Mouse (Mus musculus): ENCODE measurements around the gene Znrf2. TPM values are rescaled to one million over a fixed set of nuclear protein-coding genes. Genes with fewer than 3 reads are reported as not detected.

Znrf2 gene
- polyA plus RNA-seq, 1 experiment = 10.8 TPM

DNA sequence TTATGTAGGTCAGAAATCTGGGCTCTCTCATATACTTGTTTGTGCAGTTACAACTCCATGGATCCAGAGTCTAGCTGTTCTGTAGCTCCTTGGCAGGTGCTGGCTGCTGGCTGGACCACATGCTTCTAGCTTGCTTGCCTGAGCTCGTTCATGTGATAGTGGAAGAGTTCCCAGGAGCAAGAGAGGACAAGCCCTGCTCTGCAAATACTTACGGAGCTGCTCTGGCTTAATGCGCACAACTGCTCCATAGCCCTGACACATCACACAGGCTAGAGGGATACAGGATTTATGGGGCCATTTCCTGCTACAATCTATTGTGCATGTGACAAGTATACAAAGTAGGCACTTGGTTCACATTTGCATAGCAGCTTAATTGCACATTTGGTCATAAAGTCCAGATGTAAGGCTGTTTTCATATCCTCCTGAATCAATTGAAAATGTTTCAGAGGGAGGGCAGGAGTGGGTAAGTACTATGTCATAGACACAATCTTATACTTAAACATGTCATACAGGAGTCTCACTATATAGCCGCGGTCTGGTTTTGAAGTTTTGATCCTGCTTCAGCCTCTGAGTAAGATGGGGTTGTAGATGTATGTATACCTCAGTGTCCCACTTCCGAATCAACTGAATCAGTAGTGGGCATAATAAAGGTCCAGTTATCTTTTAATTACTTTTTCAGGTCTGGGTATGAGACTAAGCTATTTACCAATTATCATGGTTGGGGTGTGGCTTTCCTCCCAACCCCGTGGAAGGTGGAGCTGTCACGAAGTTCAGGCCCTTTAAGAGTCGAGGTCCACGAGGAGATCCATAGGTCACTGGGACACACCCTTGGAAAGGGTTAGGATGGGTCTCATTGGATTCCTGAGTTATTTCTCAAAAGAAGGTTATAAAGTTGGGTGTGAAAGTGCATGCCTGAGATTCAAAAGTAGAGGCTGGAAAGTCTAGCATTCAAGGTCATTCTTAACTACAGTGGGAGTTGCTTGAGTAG is 89.6 kb downstream of the Znrf2 start:
- H3K27ac ChIP-seq (ENCODE audit: insufficient read depth, low read length) = no peak overlapping the region
- 91% methylated on average over 10 of the region's 10 CpGs for WGBS
- no peaks in the 10 kb centered on the region; the same call in 1 of the 2 replicates for H3K4me1 ChIP-seq (ENCODE audit: control insufficient read depth, insufficient read depth, insufficient read length)
- no peaks in the 10 kb centered on the region for H3K36me3 ChIP-seq (ENCODE audit: control insufficient read depth, insufficient read depth, low read length)
- no peak overlapping the region for H3K4me3 ChIP-seq (ENCODE audit: extremely low read depth, insufficient read depth, insufficient read length)
- no peak for DNase-seq (ENCODE audit: low read depth in 1 of 2, low spot score in 2 of 2)
- no peaks in the 10 kb centered on the region for H3K27me3 ChIP-seq (ENCODE audit: control insufficient read depth, insufficient read depth, low read length)
- TF ChIP-seq CTCF (IDR thresholded peaks at IDR 0.05; ENCODE audit: extremely low read depth, insufficient read depth, insufficient read length, insufficient replicate concordance) (no peak), POLR2A (IDR thresholded peaks at IDR 0.05; ENCODE audit: low read depth, low read length) (no peak)

DNA sequence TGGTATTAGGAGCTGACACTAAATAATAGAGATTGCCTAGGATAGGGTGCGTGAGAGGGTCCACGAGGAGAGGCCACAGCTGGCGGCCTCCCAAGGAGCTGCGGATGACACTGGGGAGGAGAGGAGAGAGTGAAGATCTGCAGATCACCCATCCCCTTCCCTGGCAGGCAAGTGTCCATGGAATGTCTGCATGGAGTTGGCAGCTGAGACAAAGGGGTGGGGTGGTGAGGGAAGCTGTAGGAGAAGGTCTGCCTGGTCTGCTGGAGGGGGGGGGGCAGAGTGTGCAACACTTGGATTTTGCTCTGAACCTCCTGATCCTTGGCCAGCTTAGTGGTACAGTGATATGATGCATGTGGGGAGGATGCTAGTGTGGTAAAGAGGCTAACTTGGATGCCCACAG is 98.3 kb downstream of the Znrf2 start:
- WGBS = 92% methylated on average over 4 of the region's 4 CpGs
- Histone ChIP-seq H3K27me3 (ENCODE audit: control insufficient read depth, insufficient read depth, low read length) (no peaks in the 10 kb centered on the region), H3K4me3 (ENCODE audit: extremely low read depth, insufficient read depth, insufficient read length) (no peak overlapping the region), H3K36me3 (ENCODE audit: control insufficient read depth, insufficient read depth, low read length) (no peaks in the 10 kb centered on the region), H3K4me1 (ENCODE audit: control insufficient read depth, insufficient read depth, insufficient read length) (no peaks in the 10 kb centered on the region), H3K27ac (ENCODE audit: insufficient read depth, low read length) (no peak overlapping the region)
- no peak for DNase-seq (ENCODE audit: low read depth in 1 of 2, low spot score in 2 of 2)
- TF ChIP-seq POLR2A (IDR thresholded peaks at IDR 0.05; ENCODE audit: low read depth, low read length) = no peak
- TF ChIP-seq CTCF (IDR thresholded peaks at IDR 0.05; ENCODE audit: extremely low read depth, insufficient read depth, insufficient read length, insufficient replicate concordance) = no peak

DNA sequence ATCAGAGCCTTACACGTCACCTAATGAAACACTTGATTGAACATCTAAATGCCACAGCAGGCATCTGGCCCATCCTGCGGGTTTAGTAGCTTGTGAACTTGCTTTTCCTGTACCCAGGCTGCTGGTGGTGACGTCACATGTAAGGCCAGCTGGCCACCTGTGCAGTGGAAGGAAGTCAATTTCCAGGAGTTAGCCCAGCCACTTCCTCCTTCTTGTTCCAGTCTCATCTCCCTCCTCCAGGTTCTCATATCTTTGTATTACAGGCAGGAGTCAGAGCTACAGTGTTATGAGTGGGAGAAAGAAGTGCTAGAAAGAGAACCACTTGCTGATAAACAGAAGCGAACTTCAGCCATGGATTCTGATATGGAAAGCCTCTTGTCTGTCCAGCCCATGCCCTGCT is 99.4 kb downstream of the Znrf2 start:
- Histone ChIP-seq H3K4me3 (ENCODE audit: extremely low read depth, insufficient read depth, insufficient read length) (no peak overlapping the region), H3K36me3 (ENCODE audit: control insufficient read depth, insufficient read depth, low read length) (no peaks in the 10 kb centered on the region), H3K27ac (ENCODE audit: insufficient read depth, low read length) (no peak overlapping the region), H3K27me3 (ENCODE audit: control insufficient read depth, insufficient read depth, low read length) (no peaks in the 10 kb centered on the region), H3K4me1 (ENCODE audit: control insufficient read depth, insufficient read depth, insufficient read length) (no peaks in the 10 kb centered on the region)
- 25% methylated on average over 4 of the region's 4 CpGs for WGBS
- TF ChIP-seq CTCF (IDR thresholded peaks at IDR 0.05; ENCODE audit: extremely low read depth, insufficient read depth, insufficient read length, insufficient replicate concordance) (no peak), POLR2A (IDR thresholded peaks at IDR 0.05; ENCODE audit: low read depth, low read length) (no peak)
- no peak for DNase-seq (ENCODE audit: low read depth in 1 of 2, low spot score in 2 of 2)

DNA sequence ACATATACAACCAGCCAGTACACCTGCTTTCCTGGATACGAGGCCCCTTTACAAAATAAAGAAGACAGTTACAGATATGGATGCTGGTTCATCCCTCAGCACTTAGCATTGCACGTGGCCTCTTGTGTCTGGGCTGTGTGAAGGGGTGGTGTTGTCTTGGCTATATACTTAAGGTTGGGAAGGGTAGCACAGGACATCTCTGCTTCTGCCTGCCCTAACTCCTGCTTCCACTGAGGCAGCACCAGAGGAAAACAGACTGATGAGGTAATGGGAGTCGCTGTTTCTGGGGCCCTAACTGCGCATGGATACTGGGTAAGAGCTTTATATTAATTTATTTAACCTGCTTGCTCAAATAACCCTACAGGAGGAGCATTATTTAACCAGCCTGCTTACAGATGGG is 100.2 kb downstream of the Znrf2 start:
- TF ChIP-seq POLR2A (IDR thresholded peaks at IDR 0.05; ENCODE audit: low read depth, low read length) (no peak), CTCF (IDR thresholded peaks at IDR 0.05; ENCODE audit: extremely low read depth, insufficient read depth, insufficient read length, insufficient replicate concordance) (no peak)

DNA sequence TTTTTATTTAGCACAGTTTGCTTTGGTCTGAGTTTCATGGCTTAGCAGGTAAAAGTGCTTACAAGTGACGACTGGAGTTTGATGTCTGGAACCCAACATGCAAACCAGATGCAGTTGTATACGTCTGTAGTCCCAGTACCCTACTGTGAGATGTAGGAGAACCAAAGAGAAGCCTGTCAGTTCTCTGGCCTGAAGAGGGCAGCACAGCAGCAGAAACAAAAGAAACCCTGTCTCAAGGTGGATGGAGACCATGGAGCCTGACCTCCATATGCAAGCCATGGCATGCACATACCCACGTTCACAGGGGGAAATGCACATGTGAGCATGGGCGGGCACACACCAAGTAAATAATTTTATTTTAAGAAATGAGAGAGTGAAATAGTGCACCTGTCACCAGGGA is 100.8 kb downstream of the Znrf2 start:
- TF ChIP-seq CTCF (IDR thresholded peaks at IDR 0.05; ENCODE audit: extremely low read depth, insufficient read depth, insufficient read length, insufficient replicate concordance) = peak; percentile 80; the same call in 1 of the 2 replicates
- TF ChIP-seq POLR2A (IDR thresholded peaks at IDR 0.05; ENCODE audit: low read depth, low read length) = no peak
- no peak overlapping the region for H3K4me3 ChIP-seq (ENCODE audit: extremely low read depth, insufficient read depth, insufficient read length)
- no peaks in the 10 kb centered on the region for H3K4me1 ChIP-seq (ENCODE audit: control insufficient read depth, insufficient read depth, insufficient read length)
- peak; percentile 45 to 68 for DNase-seq (ENCODE audit: low read depth in 1 of 2, low spot score in 2 of 2)
- no peaks in the 10 kb centered on the region for H3K36me3 ChIP-seq (ENCODE audit: control insufficient read depth, insufficient read depth, low read length)
- 13% methylated on average over 4 of the region's 4 CpGs for WGBS
- no peaks in the 10 kb centered on the region for H3K27me3 ChIP-seq (ENCODE audit: control insufficient read depth, insufficient read depth, low read length)
- H3K27ac ChIP-seq (ENCODE audit: insufficient read depth, low read length) = no peak overlapping the region

More for the DNA sequence above, 100.2 kb downstream of the Znrf2 start:
- no peak for DNase-seq (ENCODE audit: low read depth in 1 of 2, low spot score in 2 of 2)
- no peaks in the 10 kb centered on the region for H3K4me1 ChIP-seq (ENCODE audit: control insufficient read depth, insufficient read depth, insufficient read length)
- H3K4me3 ChIP-seq (ENCODE audit: extremely low read depth, insufficient read depth, insufficient read length) = no peak overlapping the region
- WGBS = 83% methylated on average over 4 of the region's 4 CpGs
- no peaks in the 10 kb centered on the region for H3K36me3 ChIP-seq (ENCODE audit: control insufficient read depth, insufficient read depth, low read length)
- no peaks in the 10 kb centered on the region for H3K27me3 ChIP-seq (ENCODE audit: control insufficient read depth, insufficient read depth, low read length)
- H3K27ac ChIP-seq (ENCODE audit: insufficient read depth, low read length) = no peak overlapping the region

DNA sequence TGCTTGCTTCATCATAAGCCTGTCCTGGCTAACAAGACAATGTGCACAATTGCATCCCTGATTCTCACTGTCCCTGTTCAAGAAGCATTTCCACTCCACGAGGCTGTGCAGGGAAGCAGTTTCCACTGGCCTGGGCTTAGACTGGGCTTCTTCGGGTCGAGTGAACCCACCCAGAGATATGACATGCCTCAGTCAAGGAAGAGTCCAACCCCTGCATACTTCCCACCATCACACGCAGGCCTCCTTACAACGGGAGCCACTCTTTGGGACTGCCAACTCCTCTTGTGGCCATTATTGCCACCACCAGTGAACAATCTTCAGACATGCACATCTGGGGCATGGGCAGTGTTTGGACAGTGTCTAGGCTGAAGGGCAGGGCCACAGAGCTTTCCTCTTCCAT is 101.8 kb downstream of the Znrf2 start:
- H3K27ac ChIP-seq (ENCODE audit: insufficient read depth, low read length) = no peak overlapping the region
- H3K4me1 ChIP-seq (ENCODE audit: control insufficient read depth, insufficient read depth, insufficient read length) = no peaks in the 10 kb centered on the region
- DNase-seq (ENCODE audit: low read depth in 1 of 2, low spot score in 2 of 2) = no peak
- H3K27me3 ChIP-seq (ENCODE audit: control insufficient read depth, insufficient read depth, low read length) = no peaks in the 10 kb centered on the region
- WGBS = 82% methylated on average over 5 of the region's 5 CpGs
- H3K36me3 ChIP-seq (ENCODE audit: control insufficient read depth, insufficient read depth, low read length) = no peaks in the 10 kb centered on the region
- TF ChIP-seq CTCF (IDR thresholded peaks at IDR 0.05; ENCODE audit: extremely low read depth, insufficient read depth, insufficient read length, insufficient replicate concordance) (no peak), POLR2A (IDR thresholded peaks at IDR 0.05; ENCODE audit: low read depth, low read length) (no peak)
- no peak overlapping the region for H3K4me3 ChIP-seq (ENCODE audit: extremely low read depth, insufficient read depth, insufficient read length)

DNA sequence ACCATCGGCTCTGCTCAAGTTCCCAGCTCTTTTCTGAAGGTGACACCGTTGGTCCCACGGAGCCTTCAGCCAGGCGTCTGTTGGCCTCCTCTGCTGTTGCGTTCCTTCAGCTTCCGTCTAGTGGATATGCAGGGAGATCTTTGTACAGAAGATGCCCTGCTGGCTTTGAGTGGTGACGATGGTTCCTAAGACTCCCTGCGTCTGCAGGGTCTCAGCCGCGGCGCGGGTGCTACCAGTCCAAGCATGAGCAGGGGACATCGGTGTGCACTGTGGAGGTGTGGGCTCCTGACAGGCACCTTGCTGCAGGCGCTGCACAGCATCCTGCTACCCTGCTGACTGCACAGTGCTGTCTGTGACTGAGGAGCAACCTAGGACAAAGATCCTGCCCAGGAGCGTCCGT is 107.8 kb downstream of the Znrf2 start:
- 91% methylated on average over 16 of the region's 16 CpGs for WGBS
- TF ChIP-seq POLR2A (IDR thresholded peaks at IDR 0.05; ENCODE audit: low read depth, low read length) (no peak), CTCF (IDR thresholded peaks at IDR 0.05; ENCODE audit: extremely low read depth, insufficient read depth, insufficient read length, insufficient replicate concordance) (no peak)
- H3K36me3 ChIP-seq (ENCODE audit: control insufficient read depth, insufficient read depth, low read length) = peaks cover 10% of the 10 kb centered on the region
- H3K4me3 ChIP-seq (ENCODE audit: extremely low read depth, insufficient read depth, insufficient read length) = no peak overlapping the region
- H3K27ac ChIP-seq (ENCODE audit: insufficient read depth, low read length) = no peak overlapping the region
- DNase-seq (ENCODE audit: low read depth in 1 of 2, low spot score in 2 of 2) = no peak
- H3K27me3 ChIP-seq (ENCODE audit: control insufficient read depth, insufficient read depth, low read length) = no peaks in the 10 kb centered on the region
- H3K4me1 ChIP-seq (ENCODE audit: control insufficient read depth, insufficient read depth, insufficient read length) = peaks cover 11% of the 10 kb centered on the region; the same call in 1 of the 2 replicates

All from spleen, adult 2 months (tissue).